Mouse (Mus musculus): ENCODE results near the gene Gm6993.
A peak's percentile ranks its signal among the peaks of the same experiment; 100 is the strongest.

Gm6993 gene

DNA sequence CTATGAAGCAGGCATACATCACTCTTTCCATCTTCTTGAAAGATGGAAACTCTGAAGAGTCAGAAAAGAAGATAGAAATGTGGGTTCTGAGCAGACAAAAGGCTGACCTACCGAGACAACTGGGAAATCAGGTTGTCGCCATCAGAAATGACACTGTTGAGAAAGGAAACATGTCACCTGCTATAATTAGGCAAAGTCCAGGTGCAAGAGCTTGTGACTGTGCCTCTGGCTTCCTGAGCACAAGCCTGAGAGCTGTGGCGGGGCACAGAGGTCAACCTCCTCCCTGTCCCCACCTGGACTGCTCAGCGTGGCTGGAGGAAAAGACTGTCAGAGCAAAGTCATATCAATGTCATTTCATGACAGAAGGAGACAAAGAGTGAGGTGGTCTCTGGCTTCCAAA, 772 bp upstream of the Gm6993 start:
- DNase-seq (ENCODE audit: low spot score in 2 of 2), result no peak

GRCm38 (mm10) chr12:31241595-31242342, 1.2 kb downstream of the Gm6993 start:
- no peak for DNase-seq (ENCODE audit: low spot score in 2 of 2)

GRCm38 (mm10) chr12:31244001-31244400, 3.4 kb downstream of the Gm6993 start:
- no peak for DNase-seq (ENCODE audit: low spot score in 2 of 2)

DNA sequence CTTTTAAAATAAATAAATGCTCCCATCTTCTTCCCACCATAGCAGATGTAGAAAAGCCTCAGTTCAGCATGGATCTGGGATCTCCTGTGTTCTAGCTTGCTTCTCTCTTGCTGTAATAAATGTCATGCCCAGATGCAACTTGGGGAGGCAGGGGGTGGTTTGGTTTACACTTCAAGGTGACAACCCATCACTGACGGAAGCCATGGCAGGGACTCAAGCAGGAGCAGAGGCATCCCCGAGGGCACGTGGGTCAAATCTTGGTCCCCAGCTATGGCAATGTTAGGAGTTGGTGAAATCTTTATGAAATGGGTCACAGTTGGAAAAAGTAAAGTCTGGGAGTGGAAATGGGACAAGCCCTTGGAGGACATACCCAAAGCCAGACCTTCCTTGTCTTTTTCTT, 4.1 kb downstream of the Gm6993 start:
- no peak for DNase-seq (ENCODE audit: low spot score in 2 of 2)

DNA sequence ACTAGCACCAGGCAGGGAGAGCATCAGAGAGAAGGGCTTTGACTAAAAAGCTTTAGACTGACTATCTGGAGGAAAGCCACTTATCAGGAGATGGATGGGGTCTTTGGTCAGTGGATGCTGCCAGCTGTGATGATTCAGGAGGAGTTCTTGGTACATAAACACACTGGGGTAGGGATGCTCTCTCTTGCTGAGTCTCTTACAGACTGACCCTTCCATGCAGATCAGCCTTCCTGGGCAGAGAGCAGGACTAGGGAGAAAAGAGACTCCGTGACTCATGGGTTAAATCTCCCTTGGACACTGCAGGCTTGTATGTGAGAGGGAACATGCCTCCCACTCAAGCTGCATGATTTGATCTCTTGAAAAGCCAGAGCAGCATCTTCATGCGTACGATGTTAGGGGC, 5.6 kb downstream of the Gm6993 start:
- no peak for DNase-seq (ENCODE audit: low spot score in 2 of 2)

GRCm38 (mm10) chr12:31246615-31247014, 6.0 kb downstream of the Gm6993 start:
- no peak for DNase-seq (ENCODE audit: low spot score in 2 of 2)

GRCm38 (mm10) chr12:31248165-31248564, 7.6 kb downstream of the Gm6993 start:
- no peak for DNase-seq (ENCODE audit: low spot score in 2 of 2)

- no peak for DNase-seq (ENCODE audit: low spot score in 2 of 2)
Measured at GRCm38 (mm10) chr12:31248681-31249080, 8.1 kb downstream of the Gm6993 start.

DNA sequence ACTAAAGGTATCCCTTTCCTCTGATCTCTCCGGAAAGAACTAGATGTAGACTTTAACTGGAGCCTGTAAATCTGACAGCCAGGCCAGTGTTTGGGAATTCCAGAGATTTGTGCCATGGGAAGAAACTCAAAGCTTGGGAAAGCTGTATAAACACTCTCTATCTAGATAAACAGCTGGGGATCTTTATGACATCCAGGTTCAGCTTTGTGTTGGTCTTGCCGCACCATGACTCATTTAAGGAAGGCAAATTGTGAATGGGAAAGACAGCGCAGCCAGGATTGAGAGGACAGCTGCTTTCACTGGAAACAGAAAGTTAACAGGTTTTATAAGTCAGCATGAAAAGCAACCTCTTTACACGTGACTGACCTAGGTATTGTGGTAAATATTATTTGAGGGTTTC, 11.7 kb downstream of the Gm6993 start:
- no peak for DNase-seq (ENCODE audit: low spot score in 2 of 2)

DNA sequence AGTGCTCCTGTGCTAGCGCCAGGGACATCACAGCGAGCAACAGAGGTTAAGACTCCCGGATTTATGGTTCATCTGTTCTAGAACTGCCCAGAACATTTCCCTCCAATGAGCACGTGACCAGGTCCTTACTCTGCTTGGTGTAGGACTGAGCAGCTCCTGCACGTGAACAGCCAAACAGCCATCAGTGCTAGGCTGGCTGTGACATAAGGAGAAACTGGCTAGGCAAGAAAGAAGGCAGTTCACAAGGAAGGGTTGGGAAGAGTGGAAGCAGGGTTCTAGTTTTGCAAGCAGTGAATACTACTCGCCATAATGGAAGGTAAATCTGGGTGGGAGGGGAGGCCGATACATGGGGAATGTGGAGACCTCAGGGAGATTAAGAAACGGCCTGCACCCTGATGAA, 14.4 kb downstream of the Gm6993 start:
- DNase-seq (ENCODE audit: low spot score in 2 of 2), result no peak

- DNase-seq (ENCODE audit: low spot score in 2 of 2), result no peak
Measured at GRCm38 (mm10) chr12:31256121-31256903, 15.7 kb downstream of the Gm6993 start.

DNA sequence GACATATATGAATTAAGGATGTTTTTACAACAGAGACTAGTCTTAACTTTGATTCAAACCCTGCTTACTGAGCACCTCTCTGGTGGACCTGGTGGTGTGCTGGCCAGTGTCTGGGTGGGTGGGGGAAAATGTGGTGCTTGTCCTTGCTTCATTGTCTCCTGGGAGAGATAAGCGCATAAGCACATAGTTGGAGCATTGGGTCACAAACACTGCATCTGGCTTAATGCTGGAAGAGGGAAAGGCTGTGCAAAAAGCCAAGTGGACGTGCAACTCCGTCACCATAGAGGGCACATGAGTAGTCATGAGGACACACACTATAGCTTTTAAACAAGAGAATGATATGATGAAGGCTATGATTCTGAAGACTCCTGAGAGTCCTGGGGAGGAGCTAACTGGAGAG, 21.3 kb downstream of the Gm6993 start:
- no peak for DNase-seq (ENCODE audit: low spot score in 2 of 2)

DNA sequence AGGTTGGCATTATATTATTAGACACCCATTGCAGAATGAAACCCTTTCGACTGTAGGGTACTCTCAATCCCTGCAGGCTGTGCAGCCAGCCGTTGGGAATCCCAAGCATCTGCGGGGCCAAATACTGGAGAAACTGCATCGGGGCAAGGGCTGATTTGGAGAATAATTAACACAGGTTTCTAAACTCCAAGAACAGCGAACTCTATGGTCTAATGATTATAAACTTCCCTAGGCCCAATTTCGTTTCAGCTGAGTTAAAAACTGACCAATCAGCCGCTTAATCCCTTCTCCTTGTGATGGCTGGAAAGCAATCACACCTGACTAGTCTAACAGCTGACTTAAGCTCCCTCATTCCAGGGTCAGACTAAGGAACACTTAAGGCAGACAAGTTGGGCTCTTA, 23.4 kb downstream of the Gm6993 start:
- no peak for DNase-seq (ENCODE audit: low spot score in 2 of 2)

GRCm38 (mm10) chr12:31265005-31265721, 24.6 kb downstream of the Gm6993 start, which contains the start of gene Lamb1:
Gene Lamb1, plus strand, starts transcription at chr12:31265234.
- DNase-seq (ENCODE audit: low spot score in 2 of 2), result peak; percentile 16 to 25

DNA sequence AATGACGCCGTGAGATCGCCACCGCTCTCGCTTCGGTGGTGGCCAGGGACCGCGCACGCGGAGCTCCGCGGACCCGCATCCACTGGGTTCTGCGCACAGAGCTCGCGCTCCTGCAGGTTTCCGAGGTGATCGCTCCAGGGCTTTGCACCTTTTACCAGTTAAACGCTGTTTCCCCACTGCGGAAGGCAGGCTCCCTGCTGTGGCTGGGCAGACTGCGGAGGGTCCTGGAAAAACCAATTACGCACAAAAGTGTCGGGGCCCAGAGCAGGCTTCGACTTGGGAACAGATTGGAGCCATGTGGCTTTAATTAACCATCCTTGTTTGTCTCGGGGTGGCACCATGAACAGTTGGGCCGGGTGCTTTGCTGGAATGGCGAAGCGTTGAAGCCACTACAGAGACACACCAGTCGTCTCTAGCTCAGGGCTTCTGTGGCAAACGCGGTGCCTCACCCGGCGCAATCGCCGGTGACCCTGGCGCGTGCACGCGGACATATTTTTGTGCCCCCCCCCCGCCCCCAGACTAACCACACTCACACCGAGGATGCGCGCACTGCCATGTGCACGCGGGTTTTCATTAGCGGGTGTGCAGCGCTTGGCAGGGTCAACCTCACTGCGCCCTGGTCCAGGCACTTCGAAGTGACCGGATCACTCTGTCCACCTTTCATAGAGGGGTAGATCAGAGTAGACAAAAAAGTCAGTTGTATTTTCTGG, 25.3 kb downstream of the Gm6993 start:
- peak in 1 of 2 experiments; percentile 26 for DNase-seq (ENCODE audit: low spot score in 2 of 2)

- DNase-seq (ENCODE audit: low spot score in 2 of 2), result peak in 1 of 2 experiments; percentile 20
Measured at GRCm38 (mm10) chr12:31266686-31267085, 26.1 kb downstream of the Gm6993 start.

DNA sequence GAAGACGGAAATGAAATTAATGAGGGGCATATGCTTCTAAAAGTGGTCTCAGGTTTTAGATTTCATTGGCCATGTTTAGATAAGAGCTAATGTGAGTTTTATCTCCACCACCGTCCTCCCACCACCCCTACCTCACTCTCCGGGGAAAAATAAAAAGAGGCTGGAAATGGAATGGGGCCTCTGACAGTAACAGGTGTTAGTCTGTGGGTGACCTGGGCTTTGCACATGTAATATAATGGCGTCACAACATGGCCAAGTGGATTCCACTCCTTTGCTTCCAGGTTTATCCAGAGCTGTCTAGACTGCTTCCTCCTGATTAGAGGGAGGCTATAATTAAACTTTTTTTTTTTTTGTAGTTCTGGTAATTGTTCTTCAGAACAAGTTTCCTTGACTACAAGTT, 26.8 kb downstream of the Gm6993 start:
- no peak for DNase-seq (ENCODE audit: low spot score in 2 of 2)

GRCm38 (mm10) chr12:31268315-31268714, 27.7 kb downstream of the Gm6993 start:
- no peak for DNase-seq (ENCODE audit: low spot score in 2 of 2)

DNA sequence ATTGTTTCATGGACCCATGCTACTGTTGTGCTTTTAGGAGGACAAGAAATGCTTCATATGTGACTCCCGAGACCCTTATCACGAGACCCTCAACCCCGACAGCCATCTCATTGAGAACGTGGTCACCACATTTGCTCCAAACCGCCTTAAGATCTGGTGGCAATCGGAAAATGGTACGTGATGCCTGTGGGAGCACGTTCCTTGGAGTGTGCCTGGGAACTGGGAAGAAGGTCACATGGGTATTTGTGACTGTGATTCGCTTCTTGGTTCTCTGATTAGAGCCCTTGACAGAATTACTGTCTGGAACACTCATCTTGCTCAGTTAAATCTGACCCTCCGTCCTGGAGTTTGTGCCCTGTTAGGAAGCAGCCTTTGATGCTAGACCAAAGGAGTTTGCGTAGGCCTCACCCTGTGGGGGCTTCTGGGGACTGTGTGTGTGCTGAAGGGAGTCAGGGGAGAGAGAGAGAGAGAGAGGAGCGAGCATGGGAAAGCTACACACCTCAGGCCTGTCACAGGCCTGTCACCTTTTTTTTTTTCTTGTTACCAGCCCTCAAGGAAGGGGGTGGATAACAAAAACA, 28.5 kb downstream of the Gm6993 start:
- no peak for DNase-seq (ENCODE audit: low spot score in 2 of 2)

- DNase-seq (ENCODE audit: low spot score in 2 of 2), result no peak
Measured at GRCm38 (mm10) chr12:31270361-31270760, 29.8 kb downstream of the Gm6993 start.

GRCm38 (mm10) chr12:31270776-31271175, 30.2 kb downstream of the Gm6993 start:
- no peak for DNase-seq (ENCODE audit: low spot score in 2 of 2)
